Mouse (Mus musculus) MEL (cell line): Measurements from ENCODE around the gene Galnt15.

Experiments
- CTCF ChIP-seq, 3 experiments: IDR thresholded peaks in 2 of 3; conservative IDR thresholded peaks in 1 of 3; 2 replicates each; pipeline ENCODE4 v1.5.1; 2011 to 2012; ENCODE audit warnings: low read length in 3 of 3, low read depth in 2 of 3, mild to moderate bottlenecking in 2 of 3, improper control_type of control experiment in 1 of 3, inconsistent platforms in 1 of 3, mixed read lengths in 1 of 3, moderate library complexity in 1 of 3; ENCODE audit not compliant: control insufficient read depth in 1 of 3, insufficient read depth in 1 of 3, poor library complexity in 1 of 3, severe bottlenecking in 1 of 3
- ETS1 ChIP-seq: IDR thresholded peaks from 2 replicates; pipeline ENCODE4 v1.6.1; 2012; ENCODE audit warnings: low read depth, mild to moderate bottlenecking, inconsistent platforms, low read length, improper control_type of control experiment, moderate library complexity
- GATA1 ChIP-seq: IDR thresholded peaks from 2 replicates; pipeline ENCODE4 v1.6.1; 2011; ENCODE audit warnings: low read depth, low read length, improper control_type of control experiment
- HCFC1 ChIP-seq: IDR thresholded peaks from 2 replicates; pipeline ENCODE4 v1.6.1; 2012; ENCODE audit warnings: low read depth, mild to moderate bottlenecking, inconsistent platforms, low read length, improper control_type of control experiment, moderate library complexity
- MAX ChIP-seq: IDR thresholded peaks from 2 replicates; pipeline ENCODE4 v1.6.1; 2011; ENCODE audit warnings: low read length, improper control_type of control experiment
- MAZ ChIP-seq: IDR thresholded peaks from 2 replicates; pipeline ENCODE4 v1.6.1; 2012; ENCODE audit warnings: low read depth, mild to moderate bottlenecking, inconsistent platforms, low read length, improper control_type of control experiment
- POLR2A ChIP-seq, 2 experiments: IDR thresholded peaks; 2 replicates each; pipeline ENCODE4 v1.6.1; 2011 to 2012; ENCODE audit warnings: low read length in 2 of 2, mild to moderate bottlenecking in 2 of 2, control low read depth in 1 of 2, improper control_type of control experiment in 1 of 2, low read depth in 1 of 2, moderate library complexity in 1 of 2; ENCODE audit not compliant: control insufficient read depth in 1 of 2, insufficient read depth in 1 of 2, poor library complexity in 1 of 2
- RCOR1 ChIP-seq: IDR thresholded peaks from 2 replicates; pipeline ENCODE4 v1.6.1; 2012; ENCODE audit warnings: low read depth, mild to moderate bottlenecking, inconsistent platforms, low read length, improper control_type of control experiment
- TBP ChIP-seq: IDR thresholded peaks from 2 replicates; pipeline ENCODE4 v1.8.0; 2011; ENCODE audit warnings: low read depth, low read length, improper control_type of control experiment

GRCm38 (mm10) chr14:32050171-32050570 is 21.4 kb downstream of the Galnt15 start:
- TF ChIP-seq CTCF (IDR thresholded peaks at IDR 0.05 in 2 of 3, conservative IDR thresholded peaks at IDR 0.05 in 1 of 3; ENCODE audit: control insufficient read depth in 1 of 3, insufficient read depth in 1 of 3, low read depth in 2 of 3, low read length in 3 of 3, poor library complexity in 1 of 3, severe bottlenecking in 1 of 3), result no peak
- no peak for TF ChIP-seq RCOR1
- no peak for TF ChIP-seq TBP
- no peak for TF ChIP-seq GATA1
- no peak for TF ChIP-seq MAX
- no peak for TF ChIP-seq MAZ
- no peak for TF ChIP-seq HCFC1
- no peak for TF ChIP-seq ETS1
- no peak for TF ChIP-seq POLR2A (IDR thresholded peaks at IDR 0.05; ENCODE audit: control insufficient read depth in 1 of 2, insufficient read depth in 1 of 2, low read depth in 1 of 2, low read length in 2 of 2, poor library complexity in 1 of 2)
